8 mouse cellular contexts compared by ENCODE assay signal in genomic region chr5:134176169-134176881, GRCm38 (mm10). TPM values are rescaled to one million over a fixed set of nuclear protein-coding genes. Genes with fewer than 3 reads are reported as not detected.
DNase-seq lines count a peak whose midpoint lies in the region; ATAC-seq and TF ChIP-seq lines count a peak whose summit lies in the region.

Rcc1l (minus strand) TSS chr5:134176774.

- H3K9ac ChIP-seq in hindbrain, postnatal 0 days (replicated peaks; ENCODE audit: low read length), result peak within 1 kb of the TSS; percentile 81

- peak within 1 kb of the TSS; percentile 95 for H3K27ac ChIP-seq in gastrocnemius, adult 2 months
- H3K27ac ChIP-seq in hindbrain, postnatal 0 days, result peak within 1 kb of the TSS; percentile 86
- peak within 1 kb of the TSS; percentile 89 for H3K27ac ChIP-seq in left cerebral cortex, adult 2 months

- peaks cover 4% of the 10 kb centered on the region; the same call in 1 of the 2 replicates for H3K4me1 ChIP-seq in hindbrain, postnatal 0 days (ENCODE audit: insufficient read depth, low read length)

- no peaks in the 10 kb centered on the region for H3K9me3 ChIP-seq in hindbrain, postnatal 0 days (ENCODE audit: low read length)

- peak; percentile 81 for DNase-seq in T-cell, adult 2 months (ENCODE audit: low spot score)
- DNase-seq in cerebellum, postnatal 4 days (ENCODE audit: low spot score in 2 of 2), result peak; percentile 51 to 80
- peak; percentile 89 for DNase-seq in gastrocnemius, adult 2 months
- DNase-seq in hindbrain, postnatal 0 days (ENCODE audit: low spot score), result peak; percentile 95
- DNase-seq in left cerebral cortex, adult 2 months (ENCODE audit: extremely low spot score in 1 of 2, low spot score in 2 of 2), result peak; percentile 83 to 85
- DNase-seq in right cerebral cortex, adult 2 months (ENCODE audit: low spot score in 2 of 2), result peak; percentile 87 to 88
- peak; percentile 86 for DNase-seq in urinary bladder, postnatal 14 days (ENCODE audit: low spot score)

- no peak for TF ChIP-seq CTCF in gastrocnemius, adult 2 months (IDR thresholded peaks at IDR 0.05)
- TF ChIP-seq CTCF in hindbrain, postnatal 0 days (IDR thresholded peaks at IDR 0.05; ENCODE audit: low read depth), result no peak
- no peak for TF ChIP-seq CTCF in left cerebral cortex, adult 2 months (IDR thresholded peaks at IDR 0.05)

- WGBS in hindbrain, postnatal 0 days, result under 1% methylated on average over 71 of the region's 72 CpGs

- no peaks in the 10 kb centered on the region for H3K36me3 ChIP-seq in hindbrain, postnatal 0 days (ENCODE audit: insufficient read depth, low read length)

- peak within 1 kb of the TSS; percentile 95 for H3K4me3 ChIP-seq in gastrocnemius, adult 2 months
- H3K4me3 ChIP-seq in hindbrain, postnatal 0 days (ENCODE audit: low read length), result peak within 1 kb of the TSS; percentile 96
- H3K4me3 ChIP-seq in left cerebral cortex, adult 2 months, result peak within 1 kb of the TSS; percentile 85

- peak within 1 kb of the TSS; percentile 66 for H3K4me2 ChIP-seq in hindbrain, postnatal 0 days (ENCODE audit: low read depth, low read length)

- peak; percentile 91 for ATAC-seq in hindbrain, postnatal 0 days
- peak; percentile 97 for ATAC-seq in megakaryocyte, adult 5-6 weeks (ENCODE audit: poor library complexity, severe bottlenecking)

- intact Hi-C loops in gastrocnemius, adult 2 months (cut with DNase I), result no loop called here
- intact Hi-C loops in left cerebral cortex, adult 2 months (cut with DNase I), result no loop called here

- H3K27me3 ChIP-seq in hindbrain, postnatal 0 days (ENCODE audit: insufficient read depth, low read length), result no peaks in the 10 kb centered on the region

RNA-seq across cellular contexts. Expression of gene Rcc1l, which starts in this region (rescaled TPM):
- total RNA-seq in gastrocnemius, adult 2 months (2021), result 10 to 100 TPM; 24.1 to 25.1 TPM
- total RNA-seq in hindbrain, postnatal 0 days (2014; rRNA removed), result 20.6 and 23.0 TPM in 2 replicates
- 21.5 and 21.7 TPM in 2 replicates for polyA plus RNA-seq in hindbrain, postnatal 0 days (2015; fragmentation: Nextera tagmentation; extraction: Ambion mirVana)
- total RNA-seq in left cerebral cortex, adult 2 months (2021), result 10 to 100 TPM; 15.4 to 19.2 TPM
- 2.9 and 3.4 TPM in 2 replicates for total RNA-seq in megakaryocyte, adult 5-6 weeks (2015)
- total RNA-seq in megakaryocyte, adult 5-6 weeks (2017), result 1.8 and 2.1 TPM in 2 replicates

Comparison
In these comparisons a context has a peak if more than half of its experiments do, and no peak if none do; other contexts are left out.
1. Peak in every context shown above with its lines: DNase-seq, ATAC-seq, H3K4me3 ChIP-seq and H3K27ac ChIP-seq.